Mouse (Mus musculus) G1E (cell line): ENCODE measurements at regions not wholly inside any gene's neighbourhood (a gene's known extent, or its start where the extent isn't known, plus 50 kb on each side); places are given as distances from the start of the nearest gene placed in this dataset.

Experiments used
- CTCF ChIP-seq: IDR thresholded peaks from 2 replicates; pipeline ENCODE4 v1.5.1; 2012; ENCODE audit warnings: low read depth, low read length, inconsistent platforms, mixed read lengths
- TAL1 ChIP-seq: conservative IDR thresholded peaks from 2 replicates; pipeline ENCODE4 v1.6.1; 2012; ENCODE audit warnings: low read depth, low read length, inconsistent platforms, mixed read lengths

GRCm38 (mm10) chr1:88752332-88752731, 50.3 kb upstream of the Arl4c start:
- TF ChIP-seq CTCF (no peak), TAL1 (no peak)
